Mouse (Mus musculus): Measurements from ENCODE around the gene Irf2bpl. TPM values are rescaled to one million over a fixed set of nuclear protein-coding genes. Genes with fewer than 3 reads are reported as not detected.

The Irf2bpl gene
- total and polyA plus RNA-seq, 3 experiments, result 7.0 to 19.6 (median 12.1) TPM

GRCm38 (mm10) chr12:86871666-86872334 lies 12.8 kb downstream of the Irf2bpl start:
- Histone ChIP-seq H3K79me2 (replicated peaks; ENCODE audit: control insufficient read depth, extremely low read depth, insufficient read depth, poor library complexity, severe bottlenecking) (no peaks in the 10 kb centered on the region), H3K9me3 (replicated peaks; ENCODE audit: low read length) (peaks cover 2% of the 10 kb centered on the region), H3K27me3 (replicated peaks) (no peaks in the 10 kb centered on the region), H3K36me3 (replicated peaks in 1 of 2; ENCODE audit: control insufficient read depth in 1 of 2, insufficient read depth in 1 of 2, low read length in 1 of 2) (no peaks in the 10 kb centered on the region), H3K9ac (ENCODE audit: insufficient read depth, low read depth) (no peak overlapping the region), H3K4me2 (ENCODE audit: insufficient read depth, low read depth, poor library complexity, severe bottlenecking) (no peak overlapping the region), H3K4me1 (ENCODE audit: control insufficient read depth in 1 of 2, insufficient read depth in 2 of 2) (peaks cover 9 to 29% of the 10 kb centered on the region in 2 experiments), H3K27ac (ENCODE audit: insufficient read depth, low read depth) (no peak overlapping the region), H3K4me3 (replicated peaks in 1 of 3; ENCODE audit: low read depth in 2 of 3, low read length in 2 of 3, poor library complexity in 1 of 3) (no peak overlapping the region)
- dilution Hi-C loops (cut with MboI; ENCODE audit: extremely low pct_ligation_motif_present, extremely low pct_unique_long_range_greater_than_20kb, low sequenced_read_pairs), result no loop called here
- TF ChIP-seq ETS1 (conservative IDR thresholded peaks at IDR 0.05; ENCODE audit: low read depth, low read length), result no peak
- TF ChIP-seq NELFE (IDR thresholded peaks at IDR 0.05; ENCODE audit: low read depth, low read length), result no peak
- TF ChIP-seq ZMIZ1 (IDR thresholded peaks at IDR 0.05; ENCODE audit: low read depth, low read length), result no peak
- in situ Hi-C loops (cut with MboI; ENCODE audit: low pct_ligation_motif_present, low pct_unique_long_range_greater_than_20kb, low sequenced_read_pairs), result no loop called here
- DNase-seq (ENCODE audit: extremely low read depth), result no peak

GRCm38 (mm10) chr12:86870996-86871395 lies 13.6 kb downstream of the Irf2bpl start:
- no peak for TF ChIP-seq GABPA (IDR thresholded peaks at IDR 0.05; ENCODE audit: insufficient replicate concordance, low read depth, low read length)
- TF ChIP-seq SMC3 (IDR thresholded peaks at IDR 0.05; ENCODE audit: low read depth, low read length), result peak; percentile 18
- no peak for TF ChIP-seq KAT2A (IDR thresholded peaks at IDR 0.05; ENCODE audit: insufficient replicate concordance, low read length)
- TF ChIP-seq ELF1 (IDR thresholded peaks at IDR 0.05; ENCODE audit: low read depth, low read length), result no peak
- peak in 1 of 2 experiments; percentile 23; a peak in 2 of 4 replicates for TF ChIP-seq CTCF (conservative IDR thresholded peaks at IDR 0.05 in 1 of 2, IDR thresholded peaks at IDR 0.05 in 1 of 2; ENCODE audit: low read depth in 2 of 2, low read length in 2 of 2)
- Histone ChIP-seq H3K4me1 (ENCODE audit: control insufficient read depth in 1 of 2, insufficient read depth in 2 of 2) (peaks cover 4 to 25% of the 10 kb centered on the region in 2 experiments), H3K9me3 (replicated peaks; ENCODE audit: low read length) (peaks cover 2% of the 10 kb centered on the region), H3K4me3 (replicated peaks in 1 of 3; ENCODE audit: low read depth in 2 of 3, low read length in 2 of 3, poor library complexity in 1 of 3) (no peak overlapping the region), H3K79me2 (replicated peaks; ENCODE audit: control insufficient read depth, extremely low read depth, insufficient read depth, poor library complexity, severe bottlenecking) (no peaks in the 10 kb centered on the region), H3K36me3 (replicated peaks in 1 of 2; ENCODE audit: control insufficient read depth in 1 of 2, insufficient read depth in 1 of 2, low read length in 1 of 2) (no peaks in the 10 kb centered on the region), H3K27ac (ENCODE audit: insufficient read depth, low read depth) (no peak overlapping the region), H3K9ac (ENCODE audit: insufficient read depth, low read depth) (no peak overlapping the region), H3K4me2 (ENCODE audit: insufficient read depth, low read depth, poor library complexity, severe bottlenecking) (no peak overlapping the region), H3K27me3 (replicated peaks) (no peaks in the 10 kb centered on the region)
- DNase-seq (ENCODE audit: extremely low read depth), result no peak
- in situ Hi-C loops (cut with MboI; ENCODE audit: low pct_ligation_motif_present, low pct_unique_long_range_greater_than_20kb, low sequenced_read_pairs) (no loop called here), dilution Hi-C loops (cut with MboI; ENCODE audit: extremely low pct_ligation_motif_present, extremely low pct_unique_long_range_greater_than_20kb, low sequenced_read_pairs) (no loop called here)

DNA sequence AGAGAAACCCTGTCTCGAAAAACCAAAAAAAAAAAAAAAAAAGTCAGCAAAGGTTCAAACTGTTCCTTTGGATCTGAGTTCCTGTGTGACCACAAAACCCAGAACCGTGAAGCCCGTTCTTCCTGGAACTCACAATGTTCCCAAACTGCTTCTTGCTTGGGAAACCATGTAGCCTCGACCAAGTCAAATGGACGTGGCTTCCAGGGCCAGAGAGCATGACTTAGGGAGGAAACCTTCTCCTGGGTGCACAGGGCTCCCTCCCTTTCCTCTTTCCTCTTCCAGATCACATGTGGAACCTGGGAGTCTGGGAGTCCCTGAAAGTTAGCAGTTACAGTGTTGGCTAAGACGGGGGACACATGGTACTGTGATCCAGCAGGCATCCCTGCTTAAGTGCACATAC lies 14.8 kb downstream of the Irf2bpl start:
- no peak overlapping the region for H3K4me2 ChIP-seq (ENCODE audit: insufficient read depth, low read depth, poor library complexity, severe bottlenecking)
- H3K27me3 ChIP-seq (replicated peaks), result no peaks in the 10 kb centered on the region
- H3K27ac ChIP-seq (ENCODE audit: insufficient read depth, low read depth), result no peak overlapping the region
- no peak overlapping the region for H3K9ac ChIP-seq (ENCODE audit: insufficient read depth, low read depth)
- DNase-seq (ENCODE audit: extremely low read depth), result no peak
- in situ Hi-C loops (cut with MboI; ENCODE audit: low pct_ligation_motif_present, low pct_unique_long_range_greater_than_20kb, low sequenced_read_pairs) (no loop called here), dilution Hi-C loops (cut with MboI; ENCODE audit: extremely low pct_ligation_motif_present, extremely low pct_unique_long_range_greater_than_20kb, low sequenced_read_pairs) (no loop called here)
- no peak for TF ChIP-seq ETS1 (conservative IDR thresholded peaks at IDR 0.05; ENCODE audit: low read depth, low read length)
- no peak for TF ChIP-seq UBTF (IDR thresholded peaks at IDR 0.05; ENCODE audit: low read depth, low read length)
- TF ChIP-seq NELFE (IDR thresholded peaks at IDR 0.05; ENCODE audit: low read depth, low read length), result no peak
- TF ChIP-seq MAX (IDR thresholded peaks at IDR 0.05; ENCODE audit: low read length), result no peak
- TF ChIP-seq EP300 (IDR thresholded peaks at IDR 0.05; ENCODE audit: low read length), result no peak
- H3K4me3 ChIP-seq (replicated peaks in 1 of 3; ENCODE audit: low read depth in 2 of 3, low read length in 2 of 3, poor library complexity in 1 of 3), result no peak overlapping the region
- no peaks in the 10 kb centered on the region for H3K79me2 ChIP-seq (replicated peaks; ENCODE audit: control insufficient read depth, extremely low read depth, insufficient read depth, poor library complexity, severe bottlenecking)
- peaks cover 2% of the 10 kb centered on the region for H3K9me3 ChIP-seq (replicated peaks; ENCODE audit: low read length)
- H3K4me1 ChIP-seq (ENCODE audit: control insufficient read depth in 1 of 2, insufficient read depth in 2 of 2), result peaks cover 0 to 16% of the 10 kb centered on the region in 2 experiments; a peak in 2 of 4 replicates
- H3K36me3 ChIP-seq (replicated peaks in 1 of 2; ENCODE audit: control insufficient read depth in 1 of 2, insufficient read depth in 1 of 2, low read length in 1 of 2), result no peaks in the 10 kb centered on the region

Data from CH12.LX (cell line).